Mouse (Mus musculus) myocyte (in vitro differentiated cells): ENCODE data around the gene Tbl2.

Source experiments
- MAX ChIP-seq: IDR thresholded peaks from one replicate; pipeline ENCODE4 v1.6.1; 2011; ENCODE audit warnings: low read depth, mild to moderate bottlenecking, control low read depth
- POLR2A ChIP-seq: IDR thresholded peaks from one replicate; pipeline ENCODE4 v1.6.1; 2011; ENCODE audit warnings: low read depth, mild to moderate bottlenecking, control low read depth, moderate library complexity; ENCODE audit not compliant: insufficient read length

DNA sequence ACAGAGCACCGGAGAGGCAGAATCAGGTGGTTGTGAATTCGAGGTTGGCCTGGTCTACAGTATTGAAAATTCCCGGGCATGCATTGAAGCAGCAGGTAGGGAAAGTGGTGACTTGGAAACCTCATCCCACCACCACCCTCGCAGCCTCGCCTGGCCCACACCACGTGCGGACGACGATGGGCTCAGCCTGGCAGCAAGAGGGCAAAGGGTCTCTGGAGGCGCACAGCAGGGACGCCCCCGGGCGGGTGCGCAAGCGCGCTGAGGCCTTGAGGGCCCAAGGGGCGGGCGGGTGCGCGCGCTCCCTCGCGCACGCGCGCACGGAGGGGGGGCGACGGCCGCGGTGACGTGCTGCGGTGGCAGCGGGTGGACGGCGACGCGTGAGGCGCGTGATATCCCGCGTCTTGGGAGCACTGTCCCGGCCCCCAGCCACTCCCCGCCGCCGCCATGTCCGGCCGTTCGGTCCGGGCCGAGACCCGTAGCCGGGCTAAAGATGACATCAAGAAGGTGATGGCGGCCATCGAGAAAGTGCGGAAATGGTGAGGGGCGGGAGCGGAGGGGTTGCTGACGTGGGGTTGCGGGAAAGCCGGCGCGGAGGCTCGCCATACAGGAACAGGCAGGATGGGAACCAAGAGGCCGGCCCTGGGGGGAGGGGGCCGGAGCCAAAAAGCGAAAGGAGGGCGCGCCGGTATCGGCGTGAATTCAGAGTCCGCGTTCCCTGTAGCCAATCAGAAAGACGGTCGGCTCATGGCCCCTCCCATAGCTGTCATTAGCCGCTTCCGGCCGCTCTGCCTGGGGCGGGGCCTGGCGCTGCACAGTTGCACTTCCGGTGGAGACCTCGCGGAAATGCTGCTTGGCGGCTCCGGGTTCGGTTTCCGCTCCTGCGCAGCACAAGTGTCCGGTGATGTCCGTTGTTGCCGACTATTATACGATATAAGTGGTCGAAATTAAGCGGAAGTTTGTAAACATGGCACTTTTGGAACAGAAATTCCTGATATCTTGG lies 18.9 kb downstream of the Tbl2 start, which contains the start of gene Bcl7b:
- TF ChIP-seq MAX (peak; percentile 49), POLR2A (peak; percentile 81)
